Mouse (Mus musculus) stomach, postnatal 0 days (tissue): ENCODE results near the gene Dctn2.

Experiments used
- CTCF ChIP-seq: IDR thresholded peaks from 2 replicates; pipeline ENCODE4 v1.5.1; 2016; ENCODE audit warnings: antibody characterized with exemption, low read depth, mild to moderate bottlenecking, moderate library complexity
- EP300 ChIP-seq: optimal IDR thresholded peaks from 2 replicates; pipeline ENCODE3; 2016; ENCODE audit warnings: antibody characterized with exemption

- TF ChIP-seq CTCF (no peak), EP300 (no peak)
These were observed 7.7 kb upstream of the Dctn2 start for GRCm38 (mm10) chr10:127258489-127258888.
